Mouse (Mus musculus): ENCODE results near the gene Rhebl1. TPM values are rescaled to one million over a fixed set of nuclear protein-coding genes. Genes with fewer than 3 reads are reported as not detected.

The Rhebl1 gene
- total RNA-seq, 2 experiments from 2014 or later, result 3.4 to 4.8 TPM

Other genes with a start within 250 kb of the Rhebl1 start
- 20.2 and 23.4 TPM in 2 replicates for gene Ddx23, start 231.6 kb downstream of the Rhebl1 start, total RNA-seq (2015)
- 84.3 and 106 TPM in 2 replicates for gene Ddx23, start 231.6 kb downstream of the Rhebl1 start, total RNA-seq (2017)
- 0.73 and 1.6 TPM in 2 replicates for gene Rnd1, start 217.1 kb downstream of the Rhebl1 start, total RNA-seq (2015)
- gene Rnd1, start 217.1 kb downstream of the Rhebl1 start, total RNA-seq (2017), result 2.9 and 4.3 TPM in 2 replicates
- gene Ccdc65, start 186.3 kb downstream of the Rhebl1 start, total RNA-seq (2015), result not detected in 2 replicates
- gene Ccdc65, start 186.3 kb downstream of the Rhebl1 start, total RNA-seq (2017), result not detected in 2 replicates
- gene Fkbp11, start 166.3 kb downstream of the Rhebl1 start, total RNA-seq (2015), result 0.40 TPM in 1 of 2 replicates, not detected in the other
- gene Fkbp11, start 166.3 kb downstream of the Rhebl1 start, total RNA-seq (2017), result 0.33 and 1.4 TPM in 2 replicates
- gene Arf3, start 131.3 kb downstream of the Rhebl1 start, total RNA-seq (2015), result 28.3 and 35.9 TPM in 2 replicates
- 33.8 and 37.8 TPM in 2 replicates for gene Arf3, start 131.3 kb downstream of the Rhebl1 start, total RNA-seq (2017)
- gene Wnt10b, start 116.4 kb downstream of the Rhebl1 start, total RNA-seq (2015), result 0.04 and 0.34 TPM in 2 replicates
- not detected in 2 replicates for gene Wnt10b, start 116.4 kb downstream of the Rhebl1 start, total RNA-seq (2017)
- not detected in 2 replicates for gene Wnt1, start 104.7 kb downstream of the Rhebl1 start, total RNA-seq (2015)
- not detected in 2 replicates for gene Wnt1, start 104.7 kb downstream of the Rhebl1 start, total RNA-seq (2017)
- not detected in 2 replicates for gene Ddn, start 85.0 kb downstream of the Rhebl1 start, total RNA-seq (2015)
- gene Ddn, start 85.0 kb downstream of the Rhebl1 start, total RNA-seq (2017), result 0.15 and 0.16 TPM in 2 replicates
- gene Prkag1, start 63.0 kb downstream of the Rhebl1 start, total RNA-seq (2015), result 60.5 TPM in 2 replicates
- 99.7 and 126 TPM in 2 replicates for gene Prkag1, start 63.0 kb downstream of the Rhebl1 start, total RNA-seq (2017)
- 33.7 and 37.1 TPM in 2 replicates for gene Kmt2d, start 23.3 kb downstream of the Rhebl1 start, total RNA-seq (2015)
- gene Kmt2d, start 23.3 kb downstream of the Rhebl1 start, total RNA-seq (2017), result 16.7 and 52.1 TPM in 2 replicates
- not detected in 2 replicates for gene Dhh, start 4.0 kb upstream of the Rhebl1 start, total RNA-seq (2015)
- not detected in 2 replicates for gene Dhh, start 4.0 kb upstream of the Rhebl1 start, total RNA-seq (2017)
- 10.7 and 11.1 TPM in 2 replicates for gene Lmbr1l, start 23.7 kb upstream of the Rhebl1 start, total RNA-seq (2015)
- 11.1 and 28.8 TPM in 2 replicates for gene Lmbr1l, start 23.7 kb upstream of the Rhebl1 start, total RNA-seq (2017)
- gene Tuba1b, start 40.0 kb upstream of the Rhebl1 start, total RNA-seq (2015), result 2,048 and 2,084 TPM in 2 replicates
- 628 and 646 TPM in 2 replicates for gene Tuba1b, start 40.0 kb upstream of the Rhebl1 start, total RNA-seq (2017)
- gene Gm49450, start 59.0 kb upstream of the Rhebl1 start, total RNA-seq (2015), result 0.25 and 0.64 TPM in 2 replicates
- not detected in 2 replicates for gene Gm49450, start 59.0 kb upstream of the Rhebl1 start, total RNA-seq (2017)
- 118 and 120 TPM in 2 replicates for gene Tuba1a, start 59.2 kb upstream of the Rhebl1 start, total RNA-seq (2015)
- 64.2 and 66.5 TPM in 2 replicates for gene Tuba1a, start 59.2 kb upstream of the Rhebl1 start, total RNA-seq (2017)
- gene Tuba1c, start 135.4 kb upstream of the Rhebl1 start, total RNA-seq (2015), result 232 and 270 TPM in 2 replicates
- 124 and 128 TPM in 2 replicates for gene Tuba1c, start 135.4 kb upstream of the Rhebl1 start, total RNA-seq (2017)
- not detected in 2 replicates for gene Prph, start 160.6 kb upstream of the Rhebl1 start, total RNA-seq (2015)
- gene Prph, start 160.6 kb upstream of the Rhebl1 start, total RNA-seq (2017), result not detected in 2 replicates
- 27.1 and 37.2 TPM in 2 replicates for gene Troap, start 180.0 kb upstream of the Rhebl1 start, total RNA-seq (2015)
- gene Troap, start 180.0 kb upstream of the Rhebl1 start, total RNA-seq (2017), result 27.9 and 28.3 TPM in 2 replicates
- not detected in 2 replicates for gene C1ql4, start 193.3 kb upstream of the Rhebl1 start, total RNA-seq (2015)
- not detected in 2 replicates for gene C1ql4, start 193.3 kb upstream of the Rhebl1 start, total RNA-seq (2017)
- not detected in 2 replicates for gene Dnajc22, start 198.6 kb upstream of the Rhebl1 start, total RNA-seq (2015)
- gene Dnajc22, start 198.6 kb upstream of the Rhebl1 start, total RNA-seq (2017), result 0.11 TPM in 1 of 2 replicates, not detected in the other
- not detected in 2 replicates for gene Spats2, start 231.4 kb upstream of the Rhebl1 start, total RNA-seq (2015)
- gene Spats2, start 231.4 kb upstream of the Rhebl1 start, total RNA-seq (2017), result not detected in 2 replicates